Mouse (Mus musculus): ENCODE measurements around the gene Ppp2r5c.

DNA sequence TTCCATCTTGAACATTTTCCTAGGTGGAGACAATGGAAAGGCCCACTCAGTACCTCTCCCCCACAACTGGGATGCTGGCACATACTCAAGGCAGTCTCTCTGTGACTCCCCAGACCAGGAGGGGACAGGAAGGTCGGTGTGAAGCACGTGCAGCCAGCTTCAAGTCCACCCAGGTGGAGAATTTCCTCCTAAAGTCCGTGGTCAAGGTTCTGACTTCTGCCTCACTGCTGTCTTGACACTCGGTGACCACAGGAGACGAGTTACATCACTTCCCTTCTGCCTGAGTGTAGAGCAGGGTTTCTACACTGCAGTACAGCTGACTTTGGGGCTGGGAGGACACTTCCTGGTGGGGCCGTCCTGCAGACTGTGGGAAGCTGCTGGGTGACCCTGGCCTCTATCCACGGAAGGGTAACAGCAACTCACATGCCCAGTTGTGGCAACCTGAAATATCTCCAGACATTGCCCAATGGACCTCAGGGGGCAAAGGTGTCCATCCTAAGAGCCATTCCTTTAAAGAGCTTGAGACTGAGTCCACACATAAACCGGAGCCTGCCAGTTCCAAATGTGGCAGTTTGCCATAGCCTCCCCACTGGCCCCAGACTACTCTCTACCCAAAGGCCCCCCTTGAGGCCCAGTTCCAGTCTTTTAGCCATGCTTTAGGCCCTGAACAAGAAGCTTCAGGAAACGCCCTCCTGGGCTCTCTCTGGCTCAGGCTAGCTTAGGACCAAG, 10.1 kb upstream of the Ppp2r5c start:
- TF ChIP-seq CTCF (IDR thresholded peaks at IDR 0.05; ENCODE audit: low read depth, low read length) (no peak), POLR2A (IDR thresholded peaks at IDR 0.05; ENCODE audit: extremely low read depth, insufficient read depth, low read length) (no peak)
